Mouse (Mus musculus): ENCODE results near the gene Tubgcp6. TPM values are rescaled to one million over a fixed set of nuclear protein-coding genes. Genes with fewer than 3 reads are reported as not detected.

Tubgcp6 gene
- polyA plus RNA-seq, 1 experiment, result 4.8 TPM

- H3K9me3 ChIP-seq (ENCODE audit: control insufficient read depth, low read length), result no peaks in the 10 kb centered on the region
- no peaks in the 10 kb centered on the region for H3K4me1 ChIP-seq (ENCODE audit: control insufficient read depth)
- H3K27me3 ChIP-seq (ENCODE audit: control insufficient read depth), result peaks cover 65% of the 10 kb centered on the region
- H3K36me3 ChIP-seq (ENCODE audit: control insufficient read depth), result no peaks in the 10 kb centered on the region
- no peak overlapping the region for H3K4me3 ChIP-seq (replicated peaks)
- no peak for TF ChIP-seq GATA1 (IDR thresholded peaks at IDR 0.05; ENCODE audit: low read length)
- no peak for TF ChIP-seq TAL1 (IDR thresholded peaks at IDR 0.05; ENCODE audit: low read length)
These were observed 64.2 kb downstream of the Tubgcp6 start for GRCm38 (mm10) chr15:89058736-89059135.

- no peak overlapping the region for H3K4me3 ChIP-seq (replicated peaks)
- no peak for TF ChIP-seq GATA1 (IDR thresholded peaks at IDR 0.05; ENCODE audit: low read length)
- no peak for TF ChIP-seq TAL1 (IDR thresholded peaks at IDR 0.05; ENCODE audit: low read length)
- no peaks in the 10 kb centered on the region for H3K9me3 ChIP-seq (ENCODE audit: control insufficient read depth, low read length)
- H3K36me3 ChIP-seq (ENCODE audit: control insufficient read depth), result no peaks in the 10 kb centered on the region
- H3K4me1 ChIP-seq (ENCODE audit: control insufficient read depth), result no peaks in the 10 kb centered on the region
- H3K27me3 ChIP-seq (ENCODE audit: control insufficient read depth), result peaks cover 30% of the 10 kb centered on the region
These were observed 68.2 kb downstream of the Tubgcp6 start for GRCm38 (mm10) chr15:89054666-89055065.

Other genes starting within 250 kb of the Tubgcp6 start
- not detected in 2 replicates for gene Ttll8, start 168.7 kb downstream of the Tubgcp6 start, polyA plus RNA-seq (2012)
- gene Mlc1, start 144.1 kb downstream of the Tubgcp6 start, polyA plus RNA-seq (2012), result not detected in 2 replicates
- not detected in 2 replicates for gene Mov10l1, start 140.2 kb downstream of the Tubgcp6 start, polyA plus RNA-seq (2012)
- gene Panx2, start 63.4 kb downstream of the Tubgcp6 start, polyA plus RNA-seq (2012), result not detected in 2 replicates
- gene Trabd, start 48.0 kb downstream of the Tubgcp6 start, polyA plus RNA-seq (2012), result 1.7 and 1.9 TPM in 2 replicates
- 0.19 and 0.34 TPM in 2 replicates for gene Selenoo, start 34.0 kb downstream of the Tubgcp6 start, polyA plus RNA-seq (2012)
- 0.33 and 0.64 TPM in 2 replicates for gene Hdac10, start 5.6 kb upstream of the Tubgcp6 start, polyA plus RNA-seq (2012)
- 0.02 and 0.03 TPM in 2 replicates for gene Mapk12, start 17.6 kb upstream of the Tubgcp6 start, polyA plus RNA-seq (2012)
- 0.02 TPM in 1 of 2 replicates, not detected in the other for gene Mapk11, start 26.5 kb upstream of the Tubgcp6 start, polyA plus RNA-seq (2012)
- 0.86 and 1.1 TPM in 2 replicates for gene Plxnb2, start 57.7 kb upstream of the Tubgcp6 start, polyA plus RNA-seq (2012)
- gene Dennd6b, start 73.4 kb upstream of the Tubgcp6 start, polyA plus RNA-seq (2012), result 0.62 and 0.88 TPM in 2 replicates
- gene Ppp6r2, start 88.4 kb upstream of the Tubgcp6 start, polyA plus RNA-seq (2012), result 9.5 and 14.5 TPM in 2 replicates
- gene Sbf1, start 192.2 kb upstream of the Tubgcp6 start, polyA plus RNA-seq (2012), result 28.7 and 42.5 TPM in 2 replicates
- 0.27 and 0.53 TPM in 2 replicates for gene Adm2, start 199.6 kb upstream of the Tubgcp6 start, polyA plus RNA-seq (2012)
- gene Miox, start 211.3 kb upstream of the Tubgcp6 start, polyA plus RNA-seq (2012), result not detected in 2 replicates
- gene Lmf2, start 232.5 kb upstream of the Tubgcp6 start, polyA plus RNA-seq (2012), result 29.8 and 31.5 TPM in 2 replicates
- 17.1 and 19.8 TPM in 2 replicates for gene Ncaph2, start 232.6 kb upstream of the Tubgcp6 start, polyA plus RNA-seq (2012)

All from erythroblast, embryonic 14.5 days (primary cell).